Mouse (Mus musculus): Measurements from ENCODE around the gene Nbea. TPM values are rescaled to one million over a fixed set of nuclear protein-coding genes. Genes with fewer than 3 reads are reported as not detected.

Nbea gene
- total and polyA plus RNA-seq, 3 experiments, result 0.04 to 0.27 TPM; not detected in 1

GRCm38 (mm10) chr3:56067849-56068248, 115.7 kb downstream of the Nbea start:
- H3K9ac ChIP-seq (ENCODE audit: control insufficient read depth, low read depth, low read length, poor library complexity, severe bottlenecking), result no peak overlapping the region
- H3K9me3 ChIP-seq (replicated peaks; ENCODE audit: insufficient read depth, low read length), result no peaks in the 10 kb centered on the region
- H3K4me3 ChIP-seq (ENCODE audit: control insufficient read depth in 1 of 2, insufficient read depth in 1 of 2, low read depth in 2 of 2, low read length in 2 of 2), result no peak overlapping the region
- no peak overlapping the region; the same call in 1 of the 2 replicates for H3K27ac ChIP-seq (ENCODE audit: control insufficient read depth, low read depth, low read length)
- no peaks in the 10 kb centered on the region for H3K79me2 ChIP-seq (ENCODE audit: control insufficient read depth, insufficient read depth, low read length, poor library complexity)
- H3K27me3 ChIP-seq (ENCODE audit: control insufficient read depth in 1 of 2, insufficient read depth in 2 of 2, low read length in 2 of 2), result no peaks in the 10 kb centered on the region
- H3K36me3 ChIP-seq (ENCODE audit: control insufficient read depth in 1 of 2, insufficient read depth in 2 of 2, low read length in 2 of 2), result peaks cover 0 to 24% of the 10 kb centered on the region in 2 experiments; a peak in 2 of 4 replicates
- 0 out of 2 replicates have a peak, but pooled peaks have one; percentile 31 for TF ChIP-seq ELF1 (IDR thresholded peaks at IDR 0.05; ENCODE audit: low read depth, low read length)
- TF ChIP-seq TCF12 (IDR thresholded peaks at IDR 0.05; ENCODE audit: low read depth, low read length), result 0 out of 2 replicates have a peak, but pooled peaks have one; percentile 6
- TF ChIP-seq MYC (IDR thresholded peaks at IDR 0.05; ENCODE audit: low read depth, low read length), result no peak
- TF ChIP-seq MAZ (IDR thresholded peaks at IDR 0.05; ENCODE audit: low read depth, low read length), result no peak
- no peak for TF ChIP-seq USF1 (IDR thresholded peaks at IDR 0.05; ENCODE audit: low read depth, low read length)
- no peak for TF ChIP-seq CTCF (IDR thresholded peaks at IDR 0.05 in 2 of 3, conservative IDR thresholded peaks at IDR 0.05 in 1 of 3; ENCODE audit: control insufficient read depth in 1 of 3, insufficient read depth in 1 of 3, low read depth in 2 of 3, low read length in 3 of 3, poor library complexity in 1 of 3, severe bottlenecking in 1 of 3)
- TF ChIP-seq ZC3H11A (IDR thresholded peaks at IDR 0.05; ENCODE audit: low read depth, low read length), result no peak
- TF ChIP-seq SIN3A (IDR thresholded peaks at IDR 0.05; ENCODE audit: low read length), result no peak
- no peak for TF ChIP-seq ZMIZ1 (IDR thresholded peaks at IDR 0.05; ENCODE audit: low read depth, low read length)
- no peak for TF ChIP-seq POLR2A (IDR thresholded peaks at IDR 0.05; ENCODE audit: control insufficient read depth in 1 of 2, insufficient read depth in 1 of 2, low read depth in 1 of 2, low read length in 2 of 2, poor library complexity in 1 of 2)
- TF ChIP-seq GABPA (IDR thresholded peaks at IDR 0.05; ENCODE audit: low read depth, low read length), result no peak
- no peak for TF ChIP-seq SMC3 (IDR thresholded peaks at IDR 0.05; ENCODE audit: low read depth, low read length)
- no peak for TF ChIP-seq MYB (IDR thresholded peaks at IDR 0.05; ENCODE audit: low read depth, low read length)
- TF ChIP-seq ZKSCAN1 (IDR thresholded peaks at IDR 0.05; ENCODE audit: low read depth, low read length), result no peak
- TF ChIP-seq CHD2 (IDR thresholded peaks at IDR 0.05; ENCODE audit: low read length), result no peak
- no peak for TF ChIP-seq UBTF (IDR thresholded peaks at IDR 0.05; ENCODE audit: borderline replicate concordance, insufficient read depth, low read depth, low read length)
- no peak for TF ChIP-seq BHLHE40 (IDR thresholded peaks at IDR 0.05; ENCODE audit: borderline replicate concordance, low read depth, low read length)
- no peak for TF ChIP-seq POLR2AphosphoS2 (IDR thresholded peaks at IDR 0.05; ENCODE audit: low read length)
- TF ChIP-seq HCFC1 (IDR thresholded peaks at IDR 0.05; ENCODE audit: low read depth, low read length), result no peak
- peak; percentile 37; the same call in 1 of the 2 replicates for TF ChIP-seq GATA1 (IDR thresholded peaks at IDR 0.05; ENCODE audit: low read depth, low read length)
- peak; percentile 14 to 39; a peak in 3 of 4 replicates for TF ChIP-seq EP300 (IDR thresholded peaks at IDR 0.05; ENCODE audit: low read depth in 1 of 2, low read length in 2 of 2)
- TF ChIP-seq TBP (IDR thresholded peaks at IDR 0.05; ENCODE audit: low read depth, low read length), result no peak
- no peak for TF ChIP-seq ZNF384 (IDR thresholded peaks at IDR 0.05; ENCODE audit: low read depth, low read length)
- TF ChIP-seq NELFE (IDR thresholded peaks at IDR 0.05; ENCODE audit: low read depth, low read length), result no peak
- TF ChIP-seq USF2 (IDR thresholded peaks at IDR 0.05; ENCODE audit: borderline replicate concordance in 1 of 2, insufficient read depth in 1 of 2, low read depth in 1 of 2, low read length in 2 of 2), result no peak
- no peak for TF ChIP-seq NRF1 (IDR thresholded peaks at IDR 0.05; ENCODE audit: insufficient read depth, low read depth, low read length, poor library complexity, severe bottlenecking)
- TF ChIP-seq RAD21 (IDR thresholded peaks at IDR 0.05; ENCODE audit: low read depth, low read length), result no peak
- no peak for TF ChIP-seq CHD1 (IDR thresholded peaks at IDR 0.05; ENCODE audit: low read depth, low read length)
- TF ChIP-seq RCOR1 (IDR thresholded peaks at IDR 0.05; ENCODE audit: low read depth, low read length), result no peak
- TF ChIP-seq ETS1 (IDR thresholded peaks at IDR 0.05; ENCODE audit: low read depth, low read length), result peak; percentile 47; the same call in 1 of the 2 replicates
- TF ChIP-seq TAL1 (IDR thresholded peaks at IDR 0.05; ENCODE audit: low read length), result no peak
- no peak for TF ChIP-seq JUND (IDR thresholded peaks at IDR 0.05; ENCODE audit: low read depth, low read length)
- no peak for TF ChIP-seq E2F4 (IDR thresholded peaks at IDR 0.05; ENCODE audit: borderline replicate concordance, low read depth, low read length)
- peak; percentile 78 for DNase-seq (ENCODE audit: low read depth, low spot score)
- H3K4me1 ChIP-seq (ENCODE audit: control insufficient read depth in 1 of 2, insufficient read depth in 2 of 2, low read length in 2 of 2), result peaks cover 20 to 21% of the 10 kb centered on the region in 2 experiments
